Mouse (Mus musculus) B cell, adult 2 months (primary cell): ENCODE measurements around the gene Cdhr4.
"Not testable (repeated sequence)": the region's sequence is repeated elsewhere in the genome, so short reads cannot be mapped to it uniquely, and the experiment has no call there.

Experiments used
- DNase-seq, 2 experiments: peaks; one replicate each; pipeline ENCODE4 v3.0.0; 2022

The Cdhr4 gene

DNA sequence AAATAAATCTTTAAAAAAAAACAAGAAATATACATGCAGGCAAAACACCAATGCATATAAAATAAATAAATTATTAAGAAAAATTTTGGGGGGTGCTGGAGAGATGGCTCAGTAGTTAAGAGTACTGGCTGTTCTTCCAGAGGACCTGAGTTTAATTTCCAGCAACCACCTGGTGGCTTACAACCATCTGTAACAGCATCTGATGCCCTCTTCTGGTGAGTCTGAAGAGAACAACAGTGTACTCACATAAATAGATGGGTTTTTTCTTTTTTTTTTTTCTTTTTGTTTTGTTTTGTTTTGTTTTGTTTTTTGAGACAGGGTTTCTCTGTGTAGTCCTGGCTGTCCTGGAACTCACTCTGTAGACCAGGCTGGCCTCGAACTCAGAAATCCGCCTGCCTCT is 21.3 kb downstream of the Cdhr4 start:
- DNase-seq, result not testable (repeated sequence)

GRCm38 (mm10) chr9:108017127-108017526 is 24.8 kb downstream of the Cdhr4 start:
- no peak for DNase-seq

DNA sequence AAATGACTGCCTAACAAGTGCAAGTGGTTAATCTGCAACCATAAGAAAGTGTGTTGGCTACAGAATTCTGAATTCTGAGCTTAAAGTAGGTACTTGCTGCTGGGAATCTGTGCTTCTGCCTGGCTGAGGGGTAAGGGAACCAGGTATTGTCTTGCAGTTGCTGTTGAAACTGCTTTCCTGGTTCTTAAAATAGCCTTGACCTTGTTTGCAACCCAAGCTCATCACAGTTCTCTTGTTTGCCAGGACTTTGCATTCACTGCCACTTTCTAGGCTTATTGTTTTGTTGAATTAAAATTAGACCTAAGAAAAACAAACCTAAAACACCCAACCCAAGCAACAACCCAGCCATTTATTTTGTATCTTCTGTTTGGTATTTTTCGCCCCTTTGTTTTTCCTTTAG is 28.4 kb downstream of the Cdhr4 start:
- DNase-seq, result no peak

DNA sequence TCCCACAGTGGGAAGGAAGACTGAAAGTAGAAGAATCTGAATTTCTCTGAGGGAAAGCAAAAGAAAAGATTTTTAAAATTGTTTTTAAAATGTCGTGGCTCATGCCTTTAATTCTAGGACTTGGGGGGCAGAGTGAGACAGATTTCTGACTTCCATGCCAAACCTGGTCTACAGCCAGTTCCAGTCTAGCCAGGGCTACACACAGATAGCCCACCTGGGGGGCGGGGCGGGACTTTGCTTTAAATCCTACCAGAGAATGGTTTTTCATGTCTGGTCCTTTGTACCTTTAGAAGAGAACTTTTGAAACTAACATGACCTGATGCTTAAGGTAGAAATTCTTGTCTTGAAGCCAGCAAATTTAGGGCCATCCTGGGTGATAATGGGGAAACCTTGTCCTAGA is 30.9 kb downstream of the Cdhr4 start:
- no peak for DNase-seq

DNA sequence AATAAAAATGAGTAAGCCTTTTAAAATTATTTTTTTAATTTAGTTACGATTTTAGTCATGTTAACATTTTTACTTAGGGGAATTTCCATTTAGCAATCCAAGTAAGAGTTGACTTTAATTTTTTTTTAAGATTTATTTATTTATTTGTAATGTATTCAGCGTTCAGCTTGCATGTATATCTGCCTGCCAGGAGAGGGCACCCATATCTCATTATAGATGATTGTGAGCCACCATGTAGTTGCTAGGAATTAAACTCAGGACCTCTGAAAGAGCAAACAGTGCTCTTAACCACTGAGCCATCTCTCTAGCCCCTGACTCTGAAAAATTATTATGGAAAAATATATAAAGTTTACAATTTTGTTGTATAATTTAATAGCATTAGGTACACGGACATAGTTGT is 34.3 kb downstream of the Cdhr4 start:
- DNase-seq, result no peak

GRCm38 (mm10) chr9:108027867-108028266 is 35.6 kb downstream of the Cdhr4 start:
- DNase-seq, result no peak

DNA sequence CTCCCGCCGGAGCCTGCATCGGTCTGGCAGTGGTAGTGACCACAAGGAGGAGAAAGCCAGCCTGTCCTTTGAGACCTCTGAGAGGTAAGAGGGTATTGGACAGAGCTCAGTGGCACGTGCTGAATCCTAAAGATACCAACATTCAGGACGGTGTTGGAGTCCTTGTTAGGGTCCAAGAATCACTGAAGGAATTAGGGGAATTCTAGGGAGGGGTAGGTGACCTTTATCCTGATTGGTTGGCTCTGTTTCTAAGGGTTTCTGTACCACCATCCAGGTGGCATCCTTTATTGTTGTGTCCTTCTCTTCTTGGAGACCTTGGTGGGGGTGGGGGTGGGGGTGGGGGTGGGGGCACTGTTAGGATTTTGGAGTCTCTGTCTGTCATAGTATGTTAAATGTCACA is 39.8 kb downstream of the Cdhr4 start:
- DNase-seq, result no peak

- DNase-seq, result peak; percentile 50 to 64
Measured at GRCm38 (mm10) chr9:108035331-108036156, 43.2 kb downstream of the Cdhr4 start.

GRCm38 (mm10) chr9:108044751-108045492 is 52.6 kb downstream of the Cdhr4 start:
- no peak for DNase-seq

DNA sequence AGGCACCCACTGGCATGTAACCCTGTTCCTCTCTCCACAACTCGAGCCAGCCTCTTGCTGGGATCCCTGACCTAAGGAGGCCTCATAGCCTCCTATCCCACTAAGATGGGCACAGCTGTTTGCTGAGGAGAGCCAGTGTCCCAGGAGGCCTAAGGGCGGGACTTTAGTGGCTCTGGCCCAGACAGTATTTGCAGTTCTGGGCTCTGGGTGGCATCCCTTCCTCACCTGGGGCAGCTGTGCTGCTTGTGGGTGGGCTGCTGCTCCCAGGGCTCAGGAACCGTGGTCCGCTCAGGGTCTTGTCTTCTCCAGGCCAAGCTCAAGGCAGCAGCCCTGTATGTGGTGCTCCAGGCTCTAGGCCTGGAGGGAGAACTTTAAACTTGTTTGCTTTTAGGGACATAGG is 54.3 kb downstream of the Cdhr4 start:
- DNase-seq, result no peak

DNA sequence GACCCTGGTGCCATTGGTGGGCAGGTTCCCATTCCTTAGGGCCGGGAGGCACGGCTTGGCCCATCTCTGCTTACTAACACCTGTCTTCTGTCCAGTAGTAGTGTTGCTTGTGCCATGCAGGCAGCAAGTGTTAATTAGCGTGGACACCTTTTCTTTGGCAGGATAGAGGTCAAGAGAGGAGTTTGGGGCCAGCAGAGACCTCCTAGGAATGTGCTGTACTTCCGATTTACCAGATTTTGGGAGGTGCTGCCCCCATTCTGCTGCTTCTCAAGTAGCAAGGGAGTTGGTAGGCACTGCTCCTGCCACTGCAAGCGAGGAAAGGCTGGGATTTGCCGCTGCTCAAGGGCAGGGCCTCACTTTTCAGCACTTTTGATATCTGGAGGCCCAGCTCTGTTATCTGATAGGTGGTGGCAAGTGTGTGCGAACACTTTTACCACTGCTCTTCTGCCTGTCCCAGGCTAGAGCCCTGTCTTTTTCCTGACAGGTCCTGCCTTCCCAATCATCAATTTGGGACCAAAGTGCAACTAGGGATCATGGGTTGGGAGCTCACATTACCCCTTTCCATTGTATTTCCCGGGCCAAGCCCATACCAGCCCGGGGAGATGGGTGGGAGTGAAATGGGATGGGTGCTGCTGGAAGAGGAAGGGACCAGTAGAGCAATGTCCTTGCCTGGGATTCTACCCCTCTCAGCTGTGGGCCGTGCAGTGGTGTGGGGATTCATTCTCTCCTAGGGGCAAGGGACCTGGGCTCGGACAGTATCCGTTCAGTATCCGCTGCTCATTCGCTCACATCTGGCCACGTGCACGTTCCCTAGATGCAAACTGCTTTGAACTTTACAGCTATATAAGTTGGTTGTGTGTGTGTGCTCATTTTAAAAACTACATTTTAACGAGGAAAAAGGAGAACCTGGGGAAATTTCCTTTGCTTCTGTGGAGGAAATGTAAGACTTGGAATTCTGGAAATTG is 55.6 kb downstream of the Cdhr4 start:
- DNase-seq, result no peak

GRCm38 (mm10) chr9:108048566-108048955 is 56.3 kb downstream of the Cdhr4 start:
- DNase-seq, result no peak

DNA sequence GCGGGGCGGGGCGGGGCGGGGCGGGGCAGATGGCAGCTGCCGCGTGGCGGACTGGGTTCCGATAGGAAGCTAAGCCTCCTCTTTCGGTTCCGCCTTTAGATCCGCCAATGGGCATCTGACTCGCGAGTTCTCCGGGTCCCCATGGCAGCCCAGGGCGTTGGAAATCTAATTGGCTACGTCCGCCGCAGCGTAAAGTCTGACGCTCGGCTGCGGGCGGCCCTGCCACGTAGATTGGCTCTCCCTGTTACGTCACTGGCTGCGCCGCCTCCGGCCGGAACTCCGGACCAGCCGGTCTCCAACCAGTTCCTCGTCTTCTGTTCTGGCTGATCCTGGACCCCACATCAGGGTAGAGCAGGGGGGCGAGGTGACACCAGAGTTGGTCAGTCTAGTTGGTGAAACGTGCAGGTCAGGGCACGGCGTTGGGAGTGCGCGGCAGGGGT is 56.7 kb downstream of the Cdhr4 start, which contains the start of gene Gmppb:
Gene Gmppb, plus strand, starts transcription at position 227 of the 440 bp plus-strand sequence.
- DNase-seq, result peak; percentile 96 to 97
